Mouse (Mus musculus): Measurements from ENCODE around the gene Rnf6. TPM values are rescaled to one million over a fixed set of nuclear protein-coding genes. Genes with fewer than 3 reads are reported as not detected.

Rnf6 gene
- not detected in 2 replicates for polyA plus RNA-seq (2012; ENCODE audit: insufficient read depth, insufficient read length, low replicate concordance, missing spikeins)

- Histone ChIP-seq H3K4me3 (ENCODE audit: insufficient read depth, low read depth, low read length) (peak within 1 kb of the TSS; percentile 97), H3K4me1 (ENCODE audit: control insufficient read depth, insufficient read depth, low read length) (no peaks in the 10 kb centered on the region), H3K27ac (ENCODE audit: insufficient read depth, low read depth, low read length) (peak within 1 kb of the TSS; percentile 98)
- WGBS, result 1% methylated on average over 67 of the region's 67 CpGs
- TF ChIP-seq POLR2A (IDR thresholded peaks at IDR 0.05; ENCODE audit: insufficient read depth, low read depth, low read length) (peak; percentile 51), CTCF (IDR thresholded peaks at IDR 0.05; ENCODE audit: insufficient read depth, low read depth, low read length) (0 out of 2 replicates have a peak, but pooled peaks have one; percentile 11)
These were observed at the start of gene Rnf6 for GRCm38 (mm10) chr5:146220879-146221714. Gene Rnf6 (minus strand): TSS chr5:146221555.

- no peak overlapping the region for H3K27ac ChIP-seq (ENCODE audit: insufficient read depth, low read depth, low read length)
- H3K4me3 ChIP-seq (ENCODE audit: insufficient read depth, low read depth, low read length), result no peak overlapping the region
- 91% methylated on average over 9 of the region's 9 CpGs for WGBS
- H3K4me1 ChIP-seq (ENCODE audit: control insufficient read depth, insufficient read depth, low read length), result peaks cover 3% of the 10 kb centered on the region
- TF ChIP-seq CTCF (IDR thresholded peaks at IDR 0.05; ENCODE audit: insufficient read depth, low read depth, low read length), result no peak
- TF ChIP-seq POLR2A (IDR thresholded peaks at IDR 0.05; ENCODE audit: insufficient read depth, low read depth, low read length), result no peak
These were observed 49.2 kb upstream of the Rnf6 start for GRCm38 (mm10) chr5:146270593-146270992.

GRCm38 (mm10) chr5:146267776-146268175, 46.4 kb upstream of the Rnf6 start:
- H3K27ac ChIP-seq (ENCODE audit: insufficient read depth, low read depth, low read length), result no peak overlapping the region
- TF ChIP-seq CTCF (IDR thresholded peaks at IDR 0.05; ENCODE audit: insufficient read depth, low read depth, low read length), result no peak
- no peak for TF ChIP-seq POLR2A (IDR thresholded peaks at IDR 0.05; ENCODE audit: insufficient read depth, low read depth, low read length)
- H3K4me1 ChIP-seq (ENCODE audit: control insufficient read depth, insufficient read depth, low read length), result no peaks in the 10 kb centered on the region; the same call in 1 of the 2 replicates
- H3K4me3 ChIP-seq (ENCODE audit: insufficient read depth, low read depth, low read length), result no peak overlapping the region
- WGBS, result 89% methylated on average over 7 of the region's 7 CpGs

- Histone ChIP-seq H3K4me3 (ENCODE audit: insufficient read depth, low read depth, low read length) (no peak overlapping the region), H3K4me1 (ENCODE audit: control insufficient read depth, insufficient read depth, low read length) (no peaks in the 10 kb centered on the region), H3K27ac (ENCODE audit: insufficient read depth, low read depth, low read length) (no peak overlapping the region)
- WGBS, result 72% methylated on average over 6 of the region's 6 CpGs
- TF ChIP-seq POLR2A (IDR thresholded peaks at IDR 0.05; ENCODE audit: insufficient read depth, low read depth, low read length) (no peak), CTCF (IDR thresholded peaks at IDR 0.05; ENCODE audit: insufficient read depth, low read depth, low read length) (no peak)
These were observed 44.7 kb upstream of the Rnf6 start for GRCm38 (mm10) chr5:146265934-146266591.

- no peak overlapping the region for H3K27ac ChIP-seq (ENCODE audit: insufficient read depth, low read depth, low read length)
- WGBS, result 72% methylated on average over 9 of the region's 9 CpGs
- TF ChIP-seq POLR2A (IDR thresholded peaks at IDR 0.05; ENCODE audit: insufficient read depth, low read depth, low read length) (no peak), CTCF (IDR thresholded peaks at IDR 0.05; ENCODE audit: insufficient read depth, low read depth, low read length) (no peak)
- no peak overlapping the region for H3K4me3 ChIP-seq (ENCODE audit: insufficient read depth, low read depth, low read length)
- H3K4me1 ChIP-seq (ENCODE audit: control insufficient read depth, insufficient read depth, low read length), result no peaks in the 10 kb centered on the region
These were observed 38.6 kb upstream of the Rnf6 start for GRCm38 (mm10) chr5:146260003-146260402.

- no peak overlapping the region for H3K4me3 ChIP-seq (ENCODE audit: insufficient read depth, low read depth, low read length)
- WGBS, result 58% methylated on average over 5 of the region's 5 CpGs
- H3K27ac ChIP-seq (ENCODE audit: insufficient read depth, low read depth, low read length), result no peak overlapping the region
- TF ChIP-seq POLR2A (IDR thresholded peaks at IDR 0.05; ENCODE audit: insufficient read depth, low read depth, low read length) (no peak), CTCF (IDR thresholded peaks at IDR 0.05; ENCODE audit: insufficient read depth, low read depth, low read length) (no peak)
- peaks cover 4% of the 10 kb centered on the region; the same call in 1 of the 2 replicates for H3K4me1 ChIP-seq (ENCODE audit: control insufficient read depth, insufficient read depth, low read length)
These were observed 32.3 kb upstream of the Rnf6 start for GRCm38 (mm10) chr5:146253644-146254043.

- no peak overlapping the region for H3K27ac ChIP-seq (ENCODE audit: insufficient read depth, low read depth, low read length)
- peaks cover 6% of the 10 kb centered on the region; the same call in 1 of the 2 replicates for H3K4me1 ChIP-seq (ENCODE audit: control insufficient read depth, insufficient read depth, low read length)
- H3K4me3 ChIP-seq (ENCODE audit: insufficient read depth, low read depth, low read length), result no peak overlapping the region
- 88% methylated on average over 5 of the region's 5 CpGs for WGBS
- TF ChIP-seq CTCF (IDR thresholded peaks at IDR 0.05; ENCODE audit: insufficient read depth, low read depth, low read length) (no peak), POLR2A (IDR thresholded peaks at IDR 0.05; ENCODE audit: insufficient read depth, low read depth, low read length) (no peak)
These were observed 30.5 kb upstream of the Rnf6 start for GRCm38 (mm10) chr5:146251663-146252429.

GRCm38 (mm10) chr5:146250369-146251075, 29.2 kb upstream of the Rnf6 start:
- Histone ChIP-seq H3K4me3 (ENCODE audit: insufficient read depth, low read depth, low read length) (no peak overlapping the region), H3K27ac (ENCODE audit: insufficient read depth, low read depth, low read length) (no peak overlapping the region), H3K4me1 (ENCODE audit: control insufficient read depth, insufficient read depth, low read length) (peaks cover 6% of the 10 kb centered on the region; the same call in 1 of the 2 replicates)
- 94% methylated on average over 12 of the region's 12 CpGs for WGBS
- TF ChIP-seq POLR2A (IDR thresholded peaks at IDR 0.05; ENCODE audit: insufficient read depth, low read depth, low read length), result no peak
- TF ChIP-seq CTCF (IDR thresholded peaks at IDR 0.05; ENCODE audit: insufficient read depth, low read depth, low read length), result no peak
